Mouse (Mus musculus) CH12.LX (cell line): ENCODE data around the gene Gm21969. TPM values are rescaled to one million over a fixed set of nuclear protein-coding genes. Genes with fewer than 3 reads are reported as not detected.

ENCODE experiments used
- DNase-seq: peaks from one replicate; pipeline ENCODE4 v3.0.0-alpha.2; 2013; ENCODE audit errors: extremely low read depth
- H3K27ac ChIP-seq: 2 replicates; pipeline ENCODE4 v1.5.1; 2012; ENCODE audit warnings: low read depth, mild to moderate bottlenecking, control low read depth, moderate library complexity; ENCODE audit not compliant: insufficient read depth
- H3K27me3 ChIP-seq: replicated peaks from 2 replicates; pipeline ENCODE3; 2012; ENCODE audit warnings: inconsistent platforms
- H3K36me3 ChIP-seq, 2 experiments: replicated peaks in 1 of 2; 2 replicates each; pipeline versions ENCODE3 to v1.6.1; 2012; ENCODE audit warnings: inconsistent platforms in 1 of 2, low read length in 1 of 2, mild to moderate bottlenecking in 1 of 2, mixed read lengths in 1 of 2, moderate library complexity in 1 of 2; ENCODE audit not compliant: control insufficient read depth in 1 of 2, insufficient read depth in 1 of 2
- H3K4me1 ChIP-seq, 2 experiments: 2 replicates each; pipeline ENCODE4 v1.6.1; 2012; ENCODE audit warnings: inconsistent platforms in 1 of 2, moderate library complexity in 1 of 2; ENCODE audit not compliant: insufficient read depth in 2 of 2, control insufficient read depth in 1 of 2
- H3K4me2 ChIP-seq: 2 replicates; pipeline ENCODE4 v1.6.1; 2012; ENCODE audit warnings: low read depth, mild to moderate bottlenecking, control low read depth; ENCODE audit not compliant: poor library complexity, insufficient read depth, severe bottlenecking
- H3K4me3 ChIP-seq, 3 experiments: fragments of 150-350 bp in 1 of 3; sonication (generic) in 1 of 3; replicated peaks in 1 of 3; 2 replicates each; pipeline versions ENCODE3 to v1.5.1; 2011 to 2012; ENCODE audit warnings: low read depth in 2 of 3, low read length in 2 of 3, mild to moderate bottlenecking in 2 of 3, moderate library complexity in 2 of 3, control low read depth in 1 of 3, improper control_type of control experiment in 1 of 3, inconsistent platforms in 1 of 3, mixed read lengths in 1 of 3; ENCODE audit not compliant: poor library complexity in 1 of 3
- H3K79me2 ChIP-seq: replicated peaks from 2 replicates; pipeline ENCODE4 v1.6.1; 2012; ENCODE audit warnings: mild to moderate bottlenecking, moderate library complexity; ENCODE audit not compliant: control insufficient read depth, poor library complexity, insufficient read depth, severe bottlenecking; ENCODE audit errors: extremely low read depth
- H3K9ac ChIP-seq: 2 replicates; pipeline ENCODE4 v1.6.1; 2012; ENCODE audit warnings: low read depth, mild to moderate bottlenecking, control low read depth, moderate library complexity; ENCODE audit not compliant: insufficient read depth
- H3K9me3 ChIP-seq: replicated peaks from 2 replicates; pipeline ENCODE3; 2012; ENCODE audit warnings: low read length, inconsistent platforms, mixed read lengths
- BHLHE40 ChIP-seq: IDR thresholded peaks from 2 replicates; pipeline ENCODE4 v1.6.1; 2011; ENCODE audit warnings: mild to moderate bottlenecking, low read depth, low read length, improper control_type of control experiment
- CTCF ChIP-seq, 2 experiments: IDR thresholded peaks in 1 of 2; conservative IDR thresholded peaks in 1 of 2; 2 replicates each; pipeline ENCODE4 v1.5.1; 2011 to 2012; ENCODE audit warnings: low read depth in 2 of 2, low read length in 2 of 2, improper control_type of control experiment in 1 of 2, inconsistent platforms in 1 of 2, mild to moderate bottlenecking in 1 of 2, moderate library complexity in 1 of 2
- ELF1 ChIP-seq: IDR thresholded peaks from 2 replicates; pipeline ENCODE4 v1.6.1; 2014; ENCODE audit warnings: low read depth, mild to moderate bottlenecking, inconsistent platforms, low read length, improper control_type of control experiment
- EP300 ChIP-seq: IDR thresholded peaks from 2 replicates; pipeline ENCODE4 v1.6.1; 2011; ENCODE audit warnings: low read length, improper control_type of control experiment
- MAFK ChIP-seq: IDR thresholded peaks from 2 replicates; pipeline ENCODE4 v1.6.1; 2011; ENCODE audit warnings: low read length, improper control_type of control experiment; ENCODE audit not compliant: insufficient replicate concordance
- MAX ChIP-seq: IDR thresholded peaks from 2 replicates; pipeline ENCODE4 v1.6.1; 2011; ENCODE audit warnings: low read length, improper control_type of control experiment
- MXI1 ChIP-seq: IDR thresholded peaks from 2 replicates; pipeline ENCODE4 v1.6.1; 2011; ENCODE audit warnings: mild to moderate bottlenecking, low read depth, low read length, improper control_type of control experiment
- NELFE ChIP-seq: IDR thresholded peaks from 2 replicates; pipeline ENCODE4 v1.6.1; 2011; ENCODE audit warnings: low read depth, low read length, improper control_type of control experiment
- NRF1 ChIP-seq: IDR thresholded peaks from 2 replicates; pipeline ENCODE4 v1.6.1; 2014; ENCODE audit warnings: low read depth, mild to moderate bottlenecking, inconsistent platforms, low read length, improper control_type of control experiment, moderate library complexity
- PAX5 ChIP-seq: IDR thresholded peaks from 2 replicates; pipeline ENCODE4 v1.6.1; 2012; ENCODE audit warnings: low read length, inconsistent platforms, mixed read lengths
- POLR2A ChIP-seq: IDR thresholded peaks from 2 replicates; pipeline ENCODE4 v1.6.1; 2011; ENCODE audit warnings: low read depth, mild to moderate bottlenecking, improper control_type of control experiment, low read length
- RAD21 ChIP-seq: IDR thresholded peaks from 2 replicates; pipeline ENCODE4 v1.6.1; 2011; ENCODE audit warnings: low read depth, mild to moderate bottlenecking, low read length, improper control_type of control experiment, moderate library complexity
- RCOR1 ChIP-seq: conservative IDR thresholded peaks from 2 replicates; pipeline ENCODE4 v1.6.1; 2012; ENCODE audit warnings: low read depth, mild to moderate bottlenecking, inconsistent platforms, low read length, improper control_type of control experiment
- SIN3A ChIP-seq: IDR thresholded peaks from 2 replicates; pipeline ENCODE4 v1.6.1; 2012; ENCODE audit warnings: low read length, improper control_type of control experiment, inconsistent platforms
- SMC3 ChIP-seq: IDR thresholded peaks from 2 replicates; pipeline ENCODE4 v1.6.1; 2011; ENCODE audit warnings: low read depth, low read length, improper control_type of control experiment
- TBP ChIP-seq: conservative IDR thresholded peaks from 2 replicates; pipeline ENCODE4 v1.6.1; 2011; ENCODE audit warnings: low read depth, low read length, improper control_type of control experiment
- TCF12 ChIP-seq: IDR thresholded peaks from 2 replicates; pipeline ENCODE4 v1.6.1; 2014; ENCODE audit warnings: low read depth, mild to moderate bottlenecking, inconsistent platforms, low read length, improper control_type of control experiment
- USF1 ChIP-seq: IDR thresholded peaks from 2 replicates; pipeline ENCODE4 v1.6.1; 2014; ENCODE audit warnings: low read depth, mild to moderate bottlenecking, inconsistent platforms, low read length, improper control_type of control experiment
- ZC3H11A ChIP-seq: IDR thresholded peaks from 2 replicates; pipeline ENCODE4 v1.6.1; 2012; ENCODE audit warnings: low read depth, mild to moderate bottlenecking, inconsistent platforms, low read length, improper control_type of control experiment
- ZMIZ1 ChIP-seq: IDR thresholded peaks from 2 replicates; pipeline ENCODE4 v1.6.1; 2012; ENCODE audit warnings: low read depth, mild to moderate bottlenecking, inconsistent platforms, low read length, improper control_type of control experiment
- dilution Hi-C: fragments of 300-500 bp; cut with MboI; formaldehyde crosslinking; loops from 2 replicates; pipeline ENCODE4 v1.14.3; 2020; ENCODE audit warnings: low sequenced_read_pairs; ENCODE audit not compliant: extremely low pct_unique_long_range_greater_than_20kb, extremely low pct_ligation_motif_present
- in situ Hi-C: fragments of 300-500 bp; cut with MboI; formaldehyde crosslinking; loops from 3 replicates; pipeline ENCODE4 v1.14.3; 2019; ENCODE audit warnings: low sequenced_read_pairs, low pct_ligation_motif_present, low pct_unique_long_range_greater_than_20kb, mixed read lengths
- polyA plus RNA-seq: library from polyadenylated mRNA; unstranded; fragments of >175 nt; gene quantifications from 2 replicates; pipeline ENCODE4 v1.2.1, GENCODE M21; 2012; ENCODE audit warnings: low read depth; ENCODE audit not compliant: insufficient read length
- total RNA-seq, 2 experiments: library from RNA; depleted of rRNA; stranded (reverse); fragments of 300-350 nt in 1 of 2; fragments of >200 nt in 1 of 2; gene quantifications; 2 replicates each; pipeline ENCODE4 v1.2.3; 2012 to 2014

Gm21969 gene
- total and polyA plus RNA-seq, 3 experiments = not detected

GRCm38 (mm10) chr4:139624706-139625105, 21.7 kb downstream of the Gm21969 start:
- no peaks in the 10 kb centered on the region for H3K79me2 ChIP-seq
- no peak overlapping the region for H3K4me2 ChIP-seq
- in situ Hi-C loops (loop anchor here (5.0 kb wide), 1 partner anchor 152 kb away; no protein-coding TSS in a partner anchor), dilution Hi-C loops (no loop called here)
- H3K36me3 ChIP-seq = peaks cover 0 to 6% of the 10 kb centered on the region in 2 experiments
- H3K27ac ChIP-seq = no peak overlapping the region
- peaks cover 9 to 11% of the 10 kb centered on the region in 2 experiments for H3K4me1 ChIP-seq
- H3K27me3 ChIP-seq = peaks cover 11% of the 10 kb centered on the region
- TF ChIP-seq MXI1 (no peak), USF1 (no peak), ELF1 (no peak), MAFK (no peak), ZC3H11A (no peak), EP300 (no peak), RAD21 (no peak), ZMIZ1 (no peak), NELFE (no peak), BHLHE40 (no peak), SMC3 (no peak), SIN3A (no peak), CTCF (conservative IDR thresholded peaks at IDR 0.05 in 1 of 2, IDR thresholded peaks at IDR 0.05 in 1 of 2; ENCODE audit: low read depth in 2 of 2, low read length in 2 of 2) (no peak), NRF1 (no peak), RCOR1 (no peak), TBP (no peak), MAX (no peak), PAX5 (no peak), POLR2A (no peak)
- no peaks in the 10 kb centered on the region for H3K9me3 ChIP-seq
- H3K4me3 ChIP-seq = no peak overlapping the region
- DNase-seq = no peak
- H3K9ac ChIP-seq = no peak overlapping the region

- Histone ChIP-seq H3K9me3 (no peaks in the 10 kb centered on the region), H3K9ac (no peak overlapping the region), H3K36me3 (peaks cover 0 to 6% of the 10 kb centered on the region in 2 experiments), H3K4me2 (no peak overlapping the region), H3K4me1 (peaks cover 8 to 9% of the 10 kb centered on the region in 2 experiments), H3K27ac (no peak overlapping the region), H3K27me3 (peaks cover 7% of the 10 kb centered on the region), H3K4me3 (no peak overlapping the region), H3K79me2 (no peaks in the 10 kb centered on the region)
- no peak for DNase-seq
- in situ Hi-C loops (no loop called here), dilution Hi-C loops (no loop called here)
- TF ChIP-seq ELF1 = no peak
- no peak for TF ChIP-seq TCF12
Measured at GRCm38 (mm10) chr4:139627361-139627760, 24.4 kb downstream of the Gm21969 start.
